Mouse (Mus musculus) urinary bladder, postnatal 36 days (tissue): ENCODE results near the gene Rngtt.
A peak's percentile ranks its signal among the peaks of the same experiment; 100 is the strongest.
"Not testable (repeated sequence)": the region's sequence is repeated elsewhere in the genome, so short reads cannot be mapped to it uniquely, and the experiment has no call there.

Experiments used
- DNase-seq, 2 experiments: peaks; one replicate each; pipeline ENCODE4 v3.0.0; 2022; ENCODE audit warnings: low spot score in 2 of 2, mixed read lengths in 1 of 2

The Rngtt gene

GRCm38 (mm10) chr4:33309764-33310757 lies at the start of gene Rngtt:
Gene Rngtt, plus strand, starts transcription at chr4:33310311.
- DNase-seq, result peak; percentile 93 to 96

DNA sequence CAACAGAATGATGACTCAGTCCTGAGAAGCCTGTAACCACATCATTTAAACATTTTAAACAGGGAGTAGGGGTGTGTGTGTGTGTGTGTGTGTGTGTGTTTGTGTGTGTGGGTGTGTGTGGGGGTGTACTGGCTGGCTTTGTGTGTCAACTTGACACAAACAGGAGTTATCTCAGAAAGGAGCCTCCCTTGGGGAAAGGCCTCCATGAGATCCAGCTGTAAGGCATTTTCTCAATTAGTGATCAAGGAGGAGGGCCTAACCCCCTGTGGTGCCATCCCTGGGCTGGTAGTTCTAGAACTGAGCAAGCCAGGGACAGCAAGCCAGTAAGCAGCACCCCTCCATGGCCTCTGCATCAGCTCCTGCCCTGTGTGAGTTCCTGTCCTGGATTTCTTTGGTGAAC lies 49.8 kb upstream of the Rngtt start:
- no peak for DNase-seq

DNA sequence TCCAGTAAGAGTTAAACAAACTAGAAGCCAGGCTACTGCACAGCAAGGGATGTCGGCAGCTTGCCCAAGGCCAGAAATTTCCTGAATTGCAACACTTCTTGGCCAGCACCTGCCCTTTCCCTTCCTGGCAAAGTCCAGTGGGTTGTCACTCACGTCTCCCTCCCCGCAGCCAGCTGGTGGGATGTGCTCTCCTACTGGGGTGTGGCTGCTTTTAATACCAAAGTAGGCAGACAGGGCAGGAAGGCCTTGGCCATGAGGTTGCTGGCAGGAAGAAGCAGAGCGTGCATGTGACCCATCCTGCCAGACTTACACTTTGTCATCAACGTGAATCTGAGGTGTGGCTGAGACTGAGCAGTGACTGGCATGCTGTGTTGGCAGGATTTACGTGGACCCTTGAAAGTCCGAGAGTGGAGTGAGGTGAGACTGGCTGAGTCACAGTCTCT lies 48.8 kb upstream of the Rngtt start:
- DNase-seq, result peak; percentile 81 to 92

- no peak for DNase-seq
Observed at GRCm38 (mm10) chr4:33262897-33263296, 47.2 kb upstream of the Rngtt start.

DNA sequence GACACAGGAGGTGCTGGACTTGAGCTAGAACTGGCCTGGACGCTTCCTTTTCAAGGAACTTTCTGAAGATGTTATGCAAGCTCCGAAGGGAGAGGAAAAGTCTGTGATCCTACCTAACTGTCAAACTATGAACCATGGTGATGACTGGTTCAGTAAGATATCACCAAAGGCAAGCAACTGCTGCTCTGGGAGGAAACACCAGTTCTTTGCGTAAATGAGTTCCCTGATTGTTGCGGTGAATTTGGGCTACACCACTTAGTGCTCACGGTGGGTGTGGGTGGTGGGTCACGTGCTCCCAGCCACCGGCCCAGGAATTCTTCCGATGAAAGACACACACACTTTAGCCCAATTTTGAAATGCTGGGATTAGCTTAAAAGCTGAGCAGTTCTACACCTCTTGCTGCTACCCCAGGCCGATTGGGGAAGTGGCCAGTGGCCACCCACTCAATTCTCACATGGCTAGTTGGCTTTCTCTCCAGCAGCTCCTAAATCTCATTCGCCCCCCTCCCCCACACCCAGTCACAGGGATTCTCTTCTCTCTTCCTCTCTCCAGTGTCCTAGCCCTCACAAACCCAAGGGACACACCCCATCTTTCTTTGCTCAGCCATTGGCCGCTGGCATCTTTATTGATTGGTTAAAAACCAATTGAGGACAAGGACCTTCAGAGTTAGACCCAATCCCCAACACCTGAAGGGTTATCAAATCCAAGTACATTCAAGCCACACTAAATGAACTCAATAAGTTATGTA lies 45.0 kb upstream of the Rngtt start:
- no peak for DNase-seq

DNA sequence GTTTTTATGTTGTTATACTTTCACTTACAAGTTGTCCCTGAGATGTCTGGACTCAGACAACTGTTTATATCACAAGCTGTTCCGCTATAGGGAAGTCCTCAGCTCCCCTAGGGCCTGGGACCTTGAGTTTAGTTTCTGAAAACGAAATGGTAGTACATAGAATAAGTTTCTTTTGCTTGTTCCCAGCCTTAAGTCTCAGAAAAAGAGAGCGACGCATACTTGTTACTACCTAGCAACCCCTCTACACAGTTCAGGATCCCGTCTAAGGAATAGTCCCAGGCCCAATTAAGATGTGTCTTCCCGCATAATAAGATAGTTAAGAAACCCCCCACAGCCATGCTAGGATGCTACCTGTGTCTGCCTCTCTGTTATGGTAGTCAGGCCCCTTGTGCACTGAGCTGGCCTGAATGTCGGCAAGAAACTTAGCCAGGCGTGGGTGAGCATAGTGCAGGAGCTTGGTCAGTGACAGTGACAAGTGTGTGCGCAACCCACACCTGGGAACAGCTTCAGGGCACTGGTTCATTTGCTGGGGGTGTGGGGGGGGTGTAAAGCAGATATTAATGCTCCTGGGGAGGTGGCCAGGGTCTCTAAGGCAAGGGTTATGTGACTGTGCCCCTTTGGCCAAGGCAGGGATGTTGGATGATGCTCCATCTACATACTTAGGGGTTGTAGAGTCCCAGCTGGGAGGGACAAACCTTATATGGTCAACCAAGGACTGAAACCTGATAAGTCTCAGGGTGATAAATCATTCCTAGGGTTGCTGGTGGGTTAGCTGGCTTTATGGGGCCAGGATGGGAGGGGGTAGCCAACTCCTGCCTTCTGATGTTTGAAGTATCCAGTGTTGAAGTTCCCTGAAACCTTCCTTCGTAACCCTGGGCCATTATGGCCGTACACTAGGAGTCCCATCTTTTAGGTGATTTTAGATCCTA lies 39.5 kb upstream of the Rngtt start:
- DNase-seq, result no peak

DNA sequence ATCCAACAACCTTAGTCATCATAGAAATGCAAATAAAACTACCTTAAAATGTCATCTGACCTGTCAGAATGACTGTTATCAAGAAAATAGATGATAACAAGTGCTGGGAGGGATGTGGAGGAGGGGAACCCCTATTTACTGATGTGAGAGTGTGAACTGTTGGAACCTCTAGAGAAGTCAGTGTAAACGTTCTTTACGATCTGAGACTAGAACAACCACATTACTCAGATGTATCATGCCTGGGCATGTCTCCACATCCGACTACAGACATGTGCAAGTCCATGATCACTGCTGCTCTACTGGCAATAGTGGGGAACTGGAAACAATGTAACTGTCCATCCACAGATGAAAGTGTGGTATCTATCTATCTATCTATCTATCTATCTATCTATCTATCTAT lies 36.7 kb upstream of the Rngtt start:
- peak in 1 of 2 experiments; percentile 17 for DNase-seq

GRCm38 (mm10) chr4:33281891-33282685 lies 28.0 kb upstream of the Rngtt start:
- no peak for DNase-seq

DNA sequence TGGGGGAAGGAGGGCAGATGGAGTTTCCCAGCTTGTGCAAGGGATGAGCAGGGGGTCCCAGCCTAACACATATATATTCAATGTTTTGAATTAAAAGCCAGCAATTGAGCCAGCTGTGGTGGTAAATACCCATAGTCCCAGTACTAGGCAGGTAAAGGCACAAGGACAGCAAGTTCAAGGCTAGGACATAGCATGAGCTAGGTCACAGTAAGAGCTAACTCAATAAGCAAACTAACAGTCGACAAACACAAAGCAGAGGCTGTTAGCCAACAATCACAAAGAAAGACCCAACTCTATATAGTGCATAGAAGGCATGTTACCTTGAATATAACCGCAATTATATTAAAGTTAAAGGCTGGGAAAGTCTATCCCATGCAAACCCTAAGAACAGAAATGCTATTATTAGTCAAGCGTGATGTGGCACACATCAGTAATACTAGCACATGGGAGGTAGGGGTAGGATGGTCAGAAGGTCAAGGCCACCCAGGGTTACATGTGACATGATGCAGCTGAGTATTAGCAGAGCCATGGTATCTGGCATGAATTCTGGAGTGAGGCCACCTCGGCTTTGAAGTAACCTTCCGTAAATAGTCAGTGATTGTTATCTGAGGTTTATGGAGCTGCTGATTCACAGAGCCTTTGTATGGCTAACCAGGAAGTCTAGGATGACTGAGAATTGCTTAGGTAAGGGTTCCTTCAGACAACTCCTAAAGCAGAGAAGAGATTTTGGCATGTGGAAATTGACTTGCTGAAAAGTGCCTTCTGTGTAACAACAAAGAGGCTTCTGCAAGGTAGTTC lies 25.8 kb upstream of the Rngtt start:
- no peak for DNase-seq

GRCm38 (mm10) chr4:33285448-33285847 lies 24.7 kb upstream of the Rngtt start:
- DNase-seq, result no peak

GRCm38 (mm10) chr4:33289106-33289650 lies 20.9 kb upstream of the Rngtt start:
- DNase-seq, result no peak

DNA sequence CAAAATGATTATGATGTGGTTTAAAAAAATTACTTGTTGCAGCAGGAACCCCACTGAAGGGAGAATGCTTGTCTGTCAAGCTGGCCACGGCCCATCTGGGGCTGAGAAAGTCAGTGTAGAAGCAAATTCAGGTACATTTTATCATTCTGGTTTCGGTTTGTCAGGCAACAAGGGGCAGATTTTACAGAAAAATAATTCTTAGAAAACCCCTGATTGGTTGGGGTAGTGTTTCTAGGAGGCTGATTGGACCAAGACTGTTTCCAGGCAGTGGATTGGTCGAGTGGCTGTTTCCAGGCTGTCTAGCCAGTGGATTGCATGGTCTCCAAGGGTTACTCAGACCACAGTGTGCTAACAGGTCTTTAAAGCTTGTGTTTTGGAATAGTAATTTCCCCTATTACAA lies 20.1 kb upstream of the Rngtt start, which contains the start of gene Pnrc1:
Gene Pnrc1, minus strand, starts transcription at position 162 of the 400 bp plus-strand sequence.
- DNase-seq, result peak in 1 of 2 experiments; percentile 48

DNA sequence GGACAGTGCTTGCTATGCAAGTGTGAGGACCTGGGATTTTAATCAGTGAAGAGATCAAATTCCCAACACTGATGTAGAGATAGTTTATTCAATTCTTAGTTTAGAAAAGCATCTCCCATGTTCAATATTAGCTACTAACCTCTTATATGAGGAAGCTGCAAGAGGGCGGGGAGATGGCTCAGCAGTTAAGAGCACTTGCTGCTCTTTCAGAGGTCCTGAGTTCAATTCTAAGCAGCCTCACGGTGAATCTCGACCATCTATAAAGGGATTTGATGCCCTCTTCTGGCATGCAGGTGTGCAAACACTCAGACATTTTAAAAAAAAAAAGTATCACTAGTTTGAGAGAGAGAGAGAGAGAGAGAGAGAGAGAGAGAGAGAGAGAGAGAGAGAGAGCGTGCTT lies 19.2 kb upstream of the Rngtt start:
- DNase-seq, result no peak

- DNase-seq, result peak; percentile 59 to 70
Observed at GRCm38 (mm10) chr4:33292409-33293370, 17.4 kb upstream of the Rngtt start.

- DNase-seq, result not testable (repeated sequence)
Observed at GRCm38 (mm10) chr4:33300891-33301665, 9.0 kb upstream of the Rngtt start.

DNA sequence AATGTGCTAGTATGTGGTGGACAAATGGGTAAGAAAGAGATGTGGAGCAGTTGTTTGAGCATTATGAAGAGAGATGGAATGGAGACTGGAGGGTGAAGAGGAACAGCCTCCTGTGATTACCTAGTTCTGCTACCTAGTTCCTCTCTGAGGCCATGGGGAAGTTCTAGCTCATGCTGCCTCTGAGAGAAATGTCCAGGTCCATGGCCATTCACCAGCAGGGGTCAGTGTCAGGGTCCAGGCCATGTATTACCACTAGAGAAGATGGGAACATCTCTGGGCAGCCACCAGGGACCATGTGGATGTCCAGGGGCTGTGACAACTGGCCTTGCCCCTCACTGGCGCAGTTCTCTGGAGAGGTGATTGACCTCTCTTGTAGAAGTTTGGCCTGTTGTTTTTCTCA lies 7.1 kb upstream of the Rngtt start:
- no peak for DNase-seq

GRCm38 (mm10) chr4:33307146-33307545 lies 3.0 kb upstream of the Rngtt start:
- no peak for DNase-seq
